Mouse (Mus musculus) Patski (cell line): Measurements from ENCODE around the gene Serpinb3d. TPM values are rescaled to one million over a fixed set of nuclear protein-coding genes. Genes with fewer than 3 reads are reported as not detected.
"Not testable (repeated sequence)": the region's sequence is repeated elsewhere in the genome, so short reads cannot be mapped to it uniquely, and the experiment has no call there.

Experiments used
- ATAC-seq: fragments of 100-300 bp; one replicate; pipeline ENCODE4 v1.8.0; 2021
- CTCF ChIA-PET: fragments of 350-600 bp; sonication (Branson Sonifier 250); formaldehyde crosslinking; loops from one replicate; lab custom pipeline; 2022; ENCODE audit warnings: inconsistent platforms; lab: Charles Lee
- POLR2A ChIA-PET: fragments of 350-600 bp; sonication (Branson Sonifier 250); formaldehyde crosslinking; loops from one replicate; lab custom pipeline; 2022; ENCODE audit warnings: antibody characterized with exemption, inconsistent platforms; lab: Charles Lee
- DNase-seq: peaks from one replicate; pipeline ENCODE4 v3.0.0-alpha.2; 2011; ENCODE audit warnings: low read depth, low spot score
- H3K27me3 ChIP-seq: fragments of 371-371 bp; one replicate; pipeline ENCODE4 v1.5.1; 2021
- CTCF ChIP-seq: fragments of 100-300 bp; IDR thresholded peaks from one replicate; pipeline ENCODE4 v1.5.1; 2021
- in situ Hi-C: fragments of 300-500 bp; cut with MboI; formaldehyde crosslinking; loops from 3 replicates; pipeline ENCODE4 v1.11.1; 2018; ENCODE audit warnings: low pct_unique_long_range_greater_than_20kb, mixed read lengths
- polyA plus RNA-seq: library from polyadenylated mRNA; unstranded; gene quantifications from one replicate; pipeline ENCODE4 v1.2.3, GENCODE M21; 2021

Serpinb3d gene
- polyA plus RNA-seq = not detected

- no peak for DNase-seq
- H3K27me3 ChIP-seq = no peaks in the 10 kb centered on the region
- CTCF ChIA-PET = no interaction called here
- POLR2A ChIA-PET = no interaction called here
- in situ Hi-C loops = loop anchor here (5.0 kb wide), 1 partner anchor 36 kb away; no protein-coding TSS in a partner anchor
- ATAC-seq = no peak
- no peak for TF ChIP-seq CTCF
Observed at GRCm38 (mm10) chr1:107083406-107083805, at the start of gene Serpinb3d. Gene Serpinb3d, minus strand, starts transcription at chr1:107083506.

- peak; percentile 76 for ATAC-seq
- POLR2A ChIA-PET = not testable (repeated sequence)
Observed at GRCm38 (mm10) chr1:107127453-107127852, 44.1 kb upstream of the Serpinb3d start.

GRCm38 (mm10) chr1:107098417-107098816 is 15.1 kb upstream of the Serpinb3d start:
- ChIA-PET POLR2A (no interaction called here), CTCF (no interaction called here)
- ATAC-seq = no peak
- H3K27me3 ChIP-seq = no peaks in the 10 kb centered on the region
- no peak for DNase-seq
- TF ChIP-seq CTCF = no peak
- in situ Hi-C loops = no loop called here

More at GRCm38 (mm10) chr1:107127453-107127852, 44.1 kb upstream of the Serpinb3d start:
- in situ Hi-C loops, H3K27me3 ChIP-seq, DNase-seq: not testable (repeated sequence)
- CTCF ChIA-PET = interaction anchor here (1.3 kb wide), 1 partner anchor 354 kb away, joined by 10 read pairs; no protein-coding TSS in a partner anchor
- peak; percentile 41 for TF ChIP-seq CTCF

- ChIA-PET CTCF (no interaction called here), POLR2A (no interaction called here)
- no peak for TF ChIP-seq CTCF
- no peaks in the 10 kb centered on the region for H3K27me3 ChIP-seq
- DNase-seq (no peak), ATAC-seq (no peak)
- in situ Hi-C loops = no loop called here
Observed at GRCm38 (mm10) chr1:107052203-107052602, 31.1 kb downstream of the Serpinb3d start, which contains the start of gene Serpinb3a. Gene Serpinb3a, minus strand, starts transcription at chr1:107052303.

- in situ Hi-C loops = not testable (repeated sequence)
Observed at GRCm38 (mm10) chr1:107034236-107034635, 49.1 kb downstream of the Serpinb3d start.

More at GRCm38 (mm10) chr1:107034236-107034635, 49.1 kb downstream of the Serpinb3d start:
- POLR2A ChIA-PET, H3K27me3 ChIP-seq, CTCF ChIA-PET, ATAC-seq, DNase-seq: not testable (repeated sequence)

Other genes starting within 250 kb of the Serpinb3d start
- gene Serpinb5, start 222.3 kb downstream of the Serpinb3d start, polyA plus RNA-seq = not detected
- gene Serpinb12, start 149.1 kb downstream of the Serpinb3d start, polyA plus RNA-seq = not detected
- not detected for gene Serpinb13, start 102.5 kb downstream of the Serpinb3d start, polyA plus RNA-seq
- gene Serpinb3a, start 31.2 kb downstream of the Serpinb3d start, polyA plus RNA-seq = not detected
- gene Serpinb3b, start 194.9 kb upstream of the Serpinb3d start, polyA plus RNA-seq = not detected
- gene Serpinb3c, start 194.9 kb upstream of the Serpinb3d start, polyA plus RNA-seq = not detected